Mouse (Mus musculus) heart, adult 9 months (tissue): ENCODE results near the gene Gm13277.
"Not testable (repeated sequence)": the region's sequence is repeated elsewhere in the genome, so short reads cannot be mapped to it uniquely, and the experiment has no call there.

ENCODE experiments used
- DNase-seq, 2 experiments: peaks; one replicate each; pipeline ENCODE4 v3.0.0; 2022; ENCODE audit warnings: low spot score in 2 of 2

Gene Gm13277

DNA sequence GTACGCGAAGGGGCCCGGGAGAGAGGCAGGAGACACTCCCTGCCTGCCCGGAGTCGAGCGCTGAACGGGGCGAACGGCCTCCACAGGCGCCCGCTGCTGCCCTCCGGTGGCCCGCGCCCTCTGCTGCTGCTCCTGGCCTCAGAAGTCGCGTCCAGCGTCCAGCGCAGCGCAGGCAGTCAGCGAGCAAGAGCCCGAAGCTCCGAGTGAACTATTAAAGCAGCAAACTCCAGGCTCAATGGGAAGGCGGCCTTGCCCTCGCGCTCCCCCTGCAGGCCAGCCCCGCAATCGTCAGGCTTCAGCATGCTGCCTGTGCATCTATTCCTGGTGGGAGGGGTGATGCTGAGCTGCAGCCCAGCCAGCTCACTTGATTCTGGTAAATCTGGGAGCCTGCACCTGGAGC lies 3.0 kb upstream of the Gm13277 start, which contains the start of gene Gm13276:
TSS of gene Gm13276 (plus strand) at position 301 of the 400 bp plus-strand sequence.
- not testable (repeated sequence) for DNase-seq

DNA sequence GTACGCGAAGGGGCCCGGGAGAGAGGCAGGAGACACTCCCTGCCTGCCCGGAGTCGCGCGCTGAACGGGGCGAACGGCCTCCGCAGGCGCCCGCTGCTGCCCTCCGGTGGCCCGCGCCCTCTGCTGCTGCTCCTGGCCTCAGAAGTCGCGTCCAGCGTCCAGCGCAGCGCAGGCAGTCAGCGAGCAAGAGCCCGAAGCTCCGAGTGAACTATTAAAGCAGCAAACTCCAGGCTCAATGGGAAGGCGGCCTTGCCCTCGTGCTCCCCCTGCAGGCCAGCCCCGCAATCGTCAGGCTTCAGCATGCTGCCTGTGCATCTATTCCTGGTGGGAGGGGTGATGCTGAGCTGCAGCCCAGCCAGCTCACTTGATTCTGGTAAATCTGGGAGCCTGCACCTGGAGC lies 2.8 kb downstream of the Gm13277 start, which contains the start of gene Gm13278:
TSS of gene Gm13278 (plus strand) at position 301 of the 400 bp plus-strand sequence.
- not testable (repeated sequence) for DNase-seq

DNA sequence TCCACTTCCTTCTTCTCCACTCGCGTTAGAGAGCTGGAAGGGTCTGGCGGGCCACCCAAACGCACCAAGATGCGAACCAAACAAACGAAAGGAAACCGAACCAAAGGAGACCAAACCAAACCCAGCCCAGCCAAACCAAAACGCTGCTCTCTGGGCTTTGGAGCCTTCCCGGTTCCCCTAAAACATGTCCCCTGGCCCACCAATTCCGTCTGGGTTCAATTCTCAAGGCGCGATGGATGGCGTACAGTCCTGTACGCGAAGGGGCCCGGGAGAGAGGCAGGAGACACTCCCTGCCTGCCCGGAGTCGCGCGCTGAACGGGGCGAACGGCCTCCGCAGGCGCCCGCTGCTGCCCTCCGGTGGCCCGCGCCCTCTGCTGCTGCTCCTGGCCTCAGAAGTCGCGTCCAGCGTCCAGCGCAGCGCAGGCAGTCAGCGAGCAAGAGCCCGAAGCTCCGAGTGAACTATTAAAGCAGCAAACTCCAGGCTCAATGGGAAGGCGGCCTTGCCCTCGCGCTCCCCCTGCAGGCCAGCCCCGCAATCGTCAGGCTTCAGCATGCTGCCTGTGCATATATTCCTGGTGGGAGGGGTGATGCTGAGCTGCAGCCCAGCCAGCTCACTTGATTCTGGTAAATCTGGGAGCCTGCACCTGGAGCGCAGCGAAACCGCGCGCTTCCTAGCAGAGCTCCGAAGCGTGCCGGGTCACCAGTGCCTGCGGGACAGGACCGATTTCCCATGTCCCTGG lies 5.7 kb downstream of the Gm13277 start, which contains the start of gene Gm13275:
TSS of gene Gm13275 (plus strand) at position 552 of the 740 bp plus-strand sequence.
- DNase-seq, result peak; percentile 88 to 90

DNA sequence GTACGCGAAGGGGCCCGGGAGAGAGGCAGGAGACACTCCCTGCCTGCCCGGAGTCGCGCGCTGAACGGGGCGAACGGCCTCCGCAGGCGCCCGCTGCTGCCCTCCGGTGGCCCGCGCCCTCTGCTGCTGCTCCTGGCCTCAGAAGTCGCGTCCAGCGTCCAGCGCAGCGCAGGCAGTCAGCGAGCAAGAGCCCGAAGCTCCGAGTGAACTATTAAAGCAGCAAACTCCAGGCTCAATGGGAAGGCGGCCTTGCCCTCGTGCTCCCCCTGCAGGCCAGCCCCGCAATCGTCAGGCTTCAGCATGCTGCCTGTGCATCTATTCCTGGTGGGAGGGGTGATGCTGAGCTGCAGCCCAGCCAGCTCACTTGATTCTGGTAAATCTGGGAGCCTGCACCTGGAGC lies 8.7 kb downstream of the Gm13277 start, which contains the start of gene Gm13279:
TSS of gene Gm13279 (plus strand) at position 301 of the 400 bp plus-strand sequence.
- DNase-seq, result not testable (repeated sequence)

DNA sequence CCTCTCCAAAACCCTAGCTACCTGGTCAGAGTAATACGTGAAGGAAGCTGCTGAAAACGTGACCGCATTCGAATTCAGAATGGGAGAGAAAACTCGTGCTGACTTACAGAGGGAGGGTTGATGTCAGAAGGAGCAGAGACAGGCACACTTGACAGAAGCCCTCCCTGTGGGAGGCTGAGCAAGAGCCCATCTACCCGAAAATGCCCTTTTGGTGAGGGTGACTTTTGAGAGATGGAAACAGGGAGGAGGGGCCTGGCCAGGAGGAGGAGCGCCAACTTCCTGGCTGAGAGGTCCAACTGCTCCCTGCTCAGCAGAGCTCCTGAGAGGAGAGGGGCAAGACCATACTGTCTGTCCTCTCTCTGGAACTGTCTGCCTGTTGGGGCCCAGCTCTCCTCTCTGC lies 10.9 kb downstream of the Gm13277 start, which contains the start of gene Gm13285:
TSS of gene Gm13285 (plus strand) at position 301 of the 400 bp plus-strand sequence.
- not testable (repeated sequence) for DNase-seq

DNA sequence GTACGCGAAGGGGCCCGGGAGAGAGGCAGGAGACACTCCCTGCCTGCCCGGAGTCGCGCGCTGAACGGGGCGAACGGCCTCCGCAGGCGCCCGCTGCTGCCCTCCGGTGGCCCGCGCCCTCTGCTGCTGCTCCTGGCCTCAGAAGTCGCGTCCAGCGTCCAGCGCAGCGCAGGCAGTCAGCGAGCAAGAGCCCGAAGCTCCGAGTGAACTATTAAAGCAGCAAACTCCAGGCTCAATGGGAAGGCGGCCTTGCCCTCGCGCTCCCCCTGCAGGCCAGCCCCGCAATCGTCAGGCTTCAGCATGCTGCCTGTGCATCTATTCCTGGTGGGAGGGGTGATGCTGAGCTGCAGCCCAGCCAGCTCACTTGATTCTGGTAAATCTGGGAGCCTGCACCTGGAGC lies 14.5 kb downstream of the Gm13277 start, which contains the start of gene Gm13287:
TSS of gene Gm13287 (plus strand) at position 301 of the 400 bp plus-strand sequence.
- DNase-seq, result not testable (repeated sequence)

DNA sequence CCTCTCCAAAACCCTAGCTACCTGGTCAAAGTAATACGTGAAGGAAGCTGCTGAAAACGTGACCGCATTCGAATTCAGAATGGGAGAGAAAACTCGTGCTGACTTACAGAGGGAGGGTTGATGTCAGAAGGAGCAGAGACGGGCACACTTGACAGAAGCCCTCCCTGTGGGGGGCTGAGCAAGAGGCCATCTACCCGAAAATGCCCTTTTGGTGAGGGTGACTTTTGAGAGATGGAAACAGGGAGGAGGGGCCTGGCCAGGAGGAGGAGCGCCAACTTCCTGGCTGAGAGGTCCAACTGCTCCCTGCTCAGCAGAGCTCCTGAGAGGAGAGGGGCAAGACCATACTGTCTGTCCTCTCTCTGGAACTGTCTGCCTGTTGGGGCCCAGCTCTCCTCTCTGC lies 16.8 kb downstream of the Gm13277 start, which contains the start of gene Gm13288:
TSS of gene Gm13288 (plus strand) at position 301 of the 400 bp plus-strand sequence.
- not testable (repeated sequence) for DNase-seq

DNA sequence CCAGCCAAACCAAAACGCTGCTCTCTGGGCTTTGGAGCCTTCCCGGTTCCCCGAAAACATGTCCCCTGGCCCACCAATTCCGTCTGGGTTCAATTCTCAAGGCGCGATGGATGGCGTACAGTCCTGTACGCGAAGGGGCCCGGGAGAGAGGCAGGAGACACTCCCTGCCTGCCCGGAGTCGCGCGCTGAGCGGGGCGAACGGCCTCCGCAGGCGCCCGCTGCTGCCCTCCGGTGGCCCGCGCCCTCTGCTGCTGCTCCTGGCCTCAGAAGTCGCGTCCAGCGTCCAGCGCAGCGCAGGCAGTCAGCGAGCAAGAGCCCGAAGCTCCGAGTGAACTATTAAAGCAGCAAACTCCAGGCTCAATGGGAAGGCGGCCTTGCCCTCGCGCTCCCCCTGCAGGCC lies 17.3 kb downstream of the Gm13277 start:
- peak; percentile 34 to 35 for DNase-seq

DNA sequence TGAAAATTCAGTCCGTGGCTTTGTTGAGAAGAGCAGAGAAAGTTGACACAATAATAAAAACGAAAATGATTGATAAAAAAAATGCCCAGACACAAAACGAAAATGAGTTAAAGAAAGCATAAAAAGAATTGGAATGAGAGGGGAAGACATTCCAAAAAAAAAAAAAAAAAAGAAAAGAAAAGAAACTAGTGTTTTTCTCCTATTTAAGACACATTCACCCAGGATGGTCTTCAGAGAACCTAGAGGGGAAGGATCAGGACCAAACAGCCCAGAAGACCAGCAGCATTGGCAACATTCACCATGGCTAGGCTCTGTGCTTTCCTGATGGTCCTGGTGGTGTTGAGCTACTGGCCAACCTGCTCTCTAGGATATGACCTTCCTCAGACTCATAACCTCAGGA lies 27.5 kb downstream of the Gm13277 start, which contains the start of gene Ifna7:
TSS of gene Ifna7 (plus strand) at position 301 of the 400 bp plus-strand sequence.
- DNase-seq, result no peak

DNA sequence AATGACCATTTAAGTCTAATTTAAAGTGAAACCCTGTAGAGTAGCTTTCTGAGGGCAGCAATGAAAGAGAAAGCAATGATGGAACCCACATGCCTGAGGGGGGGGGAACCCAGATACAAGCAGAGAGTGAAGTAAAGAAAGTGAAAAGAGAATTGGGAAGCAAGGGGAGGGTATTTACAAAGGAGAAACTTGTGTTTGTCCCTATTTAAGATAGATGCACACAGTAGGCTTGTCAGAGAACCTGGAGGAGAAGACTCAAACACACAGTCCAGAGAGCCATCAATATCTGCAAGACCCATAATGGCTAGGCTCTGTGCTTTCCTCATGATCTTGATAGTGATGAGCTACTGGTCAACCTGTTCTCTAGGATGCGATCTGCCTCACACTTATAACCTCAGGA lies 31.2 kb downstream of the Gm13277 start, which contains the start of gene Ifna11:
TSS of gene Ifna11 (plus strand) at position 301 of the 400 bp plus-strand sequence.
- DNase-seq, result no peak

DNA sequence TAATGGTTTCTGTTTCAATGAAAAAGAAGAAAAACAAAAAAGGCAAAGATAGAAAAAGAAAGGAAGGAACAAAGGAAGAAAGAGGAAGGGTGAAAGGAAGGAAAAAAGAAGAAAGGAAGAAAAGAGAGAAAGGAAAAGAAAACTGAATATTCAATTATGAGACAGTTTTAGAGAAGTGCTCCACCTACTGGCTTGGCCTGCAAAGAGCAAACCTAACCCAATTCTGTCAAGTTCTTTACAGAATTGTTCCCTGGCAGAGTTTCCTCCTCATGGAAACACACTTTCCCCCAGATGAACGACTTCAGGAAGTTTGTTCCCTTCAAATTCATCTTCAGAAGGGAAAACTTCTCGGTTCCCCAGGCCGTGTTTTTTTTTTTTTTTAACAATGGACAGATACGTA lies 34.6 kb downstream of the Gm13277 start:
- DNase-seq, result no peak

DNA sequence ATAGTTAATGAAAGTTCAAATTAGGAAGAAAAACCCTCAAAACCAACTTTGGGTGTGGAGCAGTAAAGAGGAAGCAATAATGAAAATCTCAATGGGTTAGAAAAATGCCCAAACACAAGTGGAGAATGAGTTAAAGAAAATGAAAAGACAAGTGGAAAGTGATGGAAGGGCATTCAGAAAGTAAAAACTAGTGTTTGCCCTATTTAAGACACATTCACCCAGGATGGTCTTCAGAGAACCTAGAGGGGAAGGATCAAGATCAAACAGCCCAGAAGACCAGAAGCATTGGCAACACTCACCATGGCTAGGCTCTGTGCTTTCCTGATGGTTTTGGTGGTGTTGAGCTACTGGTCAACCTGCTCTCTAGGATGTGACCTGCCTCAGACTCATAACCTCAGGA lies 38.7 kb downstream of the Gm13277 start, which contains the start of gene Ifna6:
TSS of gene Ifna6 (plus strand) at position 301 of the 400 bp plus-strand sequence.
- not testable (repeated sequence) for DNase-seq

DNA sequence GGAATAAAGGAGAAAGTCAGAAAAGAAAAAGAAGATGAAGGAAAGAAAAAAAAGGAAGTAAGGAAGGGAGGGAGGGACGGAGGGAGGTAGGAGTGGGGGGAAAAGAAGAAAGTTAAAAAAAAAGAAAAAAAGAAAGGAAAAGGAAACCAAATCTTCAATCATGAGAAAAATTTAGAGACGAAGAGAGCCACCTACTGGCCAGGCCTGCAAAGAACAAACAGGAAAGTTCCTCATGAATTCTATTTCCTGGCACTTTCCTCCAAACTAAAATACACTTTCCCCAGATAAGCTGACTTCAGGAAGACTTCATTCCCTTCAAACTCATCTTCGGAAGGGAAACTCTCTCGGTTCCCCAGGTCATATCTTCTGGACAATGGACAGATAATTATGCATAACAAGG lies 42.1 kb downstream of the Gm13277 start:
- DNase-seq, result no peak

DNA sequence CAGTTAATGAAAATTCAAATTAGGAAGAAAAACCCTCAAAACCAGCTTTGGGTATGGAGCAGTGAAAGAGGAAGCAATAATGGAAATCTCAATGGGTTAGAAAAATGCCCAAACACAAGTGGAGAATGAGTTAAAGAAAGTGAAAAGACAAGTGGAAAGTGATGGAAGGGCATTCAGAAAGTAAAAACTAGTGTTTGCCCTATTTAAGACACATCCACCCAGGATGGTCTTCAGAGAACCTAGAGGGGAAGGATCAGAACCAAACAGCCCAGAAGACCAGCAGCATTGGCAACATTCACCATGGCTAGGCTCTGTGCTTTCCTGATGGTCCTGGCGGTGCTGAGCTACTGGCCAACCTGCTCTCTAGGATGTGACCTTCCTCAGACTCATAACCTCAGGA lies 46.8 kb downstream of the Gm13277 start, which contains the start of gene Ifna5:
TSS of gene Ifna5 (plus strand) at position 301 of the 400 bp plus-strand sequence.
- not testable (repeated sequence) for DNase-seq
